Mouse (Mus musculus): ENCODE results near the gene Phpt1.

Gene Phpt1

DNA sequence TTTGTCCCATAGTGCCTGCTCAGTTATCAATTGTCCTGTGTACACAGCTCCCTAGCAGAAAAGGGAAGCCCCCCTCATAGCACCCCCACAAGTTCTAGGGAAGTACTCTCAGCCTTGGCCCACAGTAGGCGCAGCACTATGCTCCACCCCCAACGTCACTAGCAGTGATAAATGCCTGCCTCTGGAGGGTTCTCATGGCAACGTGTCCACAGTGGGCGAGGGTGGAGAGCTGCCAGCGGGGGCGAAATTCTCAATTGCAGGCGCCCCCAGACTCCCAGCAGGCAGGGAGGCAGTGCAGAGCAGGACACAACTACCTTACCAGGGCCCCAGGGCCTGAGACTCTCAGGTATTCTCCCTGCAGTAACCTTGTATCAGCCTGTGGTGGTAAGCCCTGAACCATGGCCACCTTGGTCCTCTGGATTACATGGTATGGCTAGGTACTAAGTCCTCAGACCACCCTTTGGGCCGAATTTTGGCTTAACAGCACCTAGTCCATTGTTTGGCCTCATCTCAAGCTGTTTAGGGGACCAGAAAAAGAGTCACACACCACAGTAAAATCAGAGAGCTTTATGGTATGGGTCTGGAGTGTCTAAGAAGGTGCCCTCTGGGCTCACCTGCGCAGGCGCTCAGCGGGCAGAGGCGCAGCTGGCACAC lies 7.6 kb upstream of the Phpt1 start:
- DNase-seq: peak; percentile 62

DNA sequence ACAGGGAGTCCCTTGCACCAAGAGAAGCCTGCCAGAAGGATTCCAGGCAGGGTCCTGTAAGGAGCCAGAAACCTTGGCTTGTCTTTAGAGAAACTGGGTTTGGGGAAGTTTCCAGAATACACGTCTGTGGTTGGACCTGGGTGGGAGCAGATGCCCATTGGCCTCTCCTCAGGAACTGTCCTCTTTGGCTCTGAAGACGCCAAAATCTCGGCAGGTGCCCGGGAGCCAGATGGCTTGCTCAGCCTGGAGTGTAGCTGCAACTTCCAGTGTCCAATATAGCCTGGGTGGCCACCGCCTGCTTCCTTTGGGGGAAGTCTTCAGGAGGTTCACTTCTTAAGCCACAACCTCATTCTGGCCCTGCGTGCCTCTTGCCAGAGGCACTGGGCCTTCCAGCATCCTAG lies 6.9 kb upstream of the Phpt1 start:
- DNase-seq: peak; percentile 90

DNA sequence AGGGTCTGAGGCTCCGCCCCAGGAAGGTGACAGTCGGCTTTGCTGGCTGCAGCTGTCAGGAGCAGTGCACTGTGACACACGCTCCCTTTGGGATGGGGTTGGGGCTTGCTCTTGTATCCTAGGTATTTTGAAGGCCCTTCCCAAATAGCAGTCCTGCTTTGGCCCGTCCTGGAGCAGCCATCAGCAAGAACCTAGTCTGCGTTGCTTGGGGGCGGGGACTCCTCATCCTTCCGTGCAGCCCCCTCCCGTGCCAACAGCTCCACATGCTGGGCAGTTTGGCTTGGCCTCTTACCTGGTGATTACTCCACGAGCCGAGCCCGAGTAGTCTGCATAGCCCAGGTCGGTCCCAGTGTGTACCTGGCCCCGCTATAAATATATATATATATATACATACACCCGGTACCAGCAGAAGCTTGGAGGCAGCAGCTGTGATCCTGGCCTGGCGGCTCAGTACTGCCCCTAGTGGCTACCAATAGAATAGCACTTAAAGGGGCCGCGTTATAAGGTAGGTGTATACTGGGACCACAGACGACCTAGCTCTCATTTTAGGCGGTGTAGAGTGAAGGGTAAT lies 6.4 kb upstream of the Phpt1 start, which contains the start of gene Ajm1:
Ajm1 (minus strand) TSS at position 464 of the 571 bp plus-strand sequence.
- DNase-seq: peak; percentile 83

DNA sequence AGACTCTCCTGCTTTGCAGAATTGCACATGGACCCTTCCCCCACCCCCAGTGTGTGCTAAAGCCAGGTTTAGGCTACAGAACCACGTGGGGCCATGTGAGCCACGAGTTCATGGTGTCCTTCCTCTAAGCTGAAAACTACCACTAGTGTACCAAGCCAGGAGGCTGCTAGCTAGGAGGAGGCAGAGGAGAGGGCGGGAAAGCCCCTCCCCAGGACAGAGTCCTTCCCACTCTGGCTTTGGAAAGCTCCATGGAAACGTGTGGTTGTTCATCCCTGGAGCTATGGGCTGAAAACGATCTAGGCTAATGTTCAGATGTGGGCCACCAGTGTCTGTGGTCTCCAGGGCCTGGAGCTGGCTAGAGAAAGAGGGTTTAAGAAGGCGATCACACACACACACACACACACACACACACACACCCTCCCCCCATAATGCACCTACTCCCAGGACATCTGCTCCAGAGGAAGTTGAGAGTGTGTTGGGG lies 5.6 kb upstream of the Phpt1 start:
- DNase-seq: peak; percentile 46

DNA sequence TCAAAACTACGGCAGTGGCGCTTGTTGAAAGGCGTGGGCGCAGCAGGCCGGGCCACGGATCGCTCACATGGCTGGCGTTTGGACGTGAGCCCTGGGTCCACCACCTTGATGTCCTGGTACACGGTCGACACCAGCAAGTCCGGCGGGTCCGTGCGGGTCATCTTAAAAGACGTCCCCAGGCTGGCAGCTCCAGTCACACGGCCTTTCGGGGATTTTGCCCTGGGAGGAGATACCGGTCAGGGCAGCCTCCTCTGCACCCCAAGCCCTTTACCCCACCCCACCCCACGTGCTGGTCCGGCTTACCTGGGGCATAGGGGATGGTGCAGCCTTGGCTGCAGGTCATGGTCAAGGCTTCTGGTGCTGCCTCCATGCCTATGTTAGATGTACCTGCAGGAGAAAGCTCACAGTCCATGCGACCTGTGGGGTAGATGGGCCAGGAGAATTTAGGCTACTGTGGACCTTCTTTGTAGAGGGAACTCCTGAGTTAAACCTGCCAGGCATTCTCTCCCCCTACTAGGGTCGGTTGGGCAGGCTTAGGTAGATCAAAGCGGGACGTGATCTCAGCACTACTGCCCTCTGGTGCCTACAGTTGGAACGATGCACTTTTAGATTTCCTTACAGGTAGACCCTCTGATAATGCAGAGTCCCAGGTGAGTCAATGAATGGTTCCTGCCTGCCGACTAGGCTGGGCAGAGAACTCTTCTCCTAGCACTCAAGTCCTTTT lies 4.9 kb upstream of the Phpt1 start:
- peak; percentile 80 for DNase-seq

DNA sequence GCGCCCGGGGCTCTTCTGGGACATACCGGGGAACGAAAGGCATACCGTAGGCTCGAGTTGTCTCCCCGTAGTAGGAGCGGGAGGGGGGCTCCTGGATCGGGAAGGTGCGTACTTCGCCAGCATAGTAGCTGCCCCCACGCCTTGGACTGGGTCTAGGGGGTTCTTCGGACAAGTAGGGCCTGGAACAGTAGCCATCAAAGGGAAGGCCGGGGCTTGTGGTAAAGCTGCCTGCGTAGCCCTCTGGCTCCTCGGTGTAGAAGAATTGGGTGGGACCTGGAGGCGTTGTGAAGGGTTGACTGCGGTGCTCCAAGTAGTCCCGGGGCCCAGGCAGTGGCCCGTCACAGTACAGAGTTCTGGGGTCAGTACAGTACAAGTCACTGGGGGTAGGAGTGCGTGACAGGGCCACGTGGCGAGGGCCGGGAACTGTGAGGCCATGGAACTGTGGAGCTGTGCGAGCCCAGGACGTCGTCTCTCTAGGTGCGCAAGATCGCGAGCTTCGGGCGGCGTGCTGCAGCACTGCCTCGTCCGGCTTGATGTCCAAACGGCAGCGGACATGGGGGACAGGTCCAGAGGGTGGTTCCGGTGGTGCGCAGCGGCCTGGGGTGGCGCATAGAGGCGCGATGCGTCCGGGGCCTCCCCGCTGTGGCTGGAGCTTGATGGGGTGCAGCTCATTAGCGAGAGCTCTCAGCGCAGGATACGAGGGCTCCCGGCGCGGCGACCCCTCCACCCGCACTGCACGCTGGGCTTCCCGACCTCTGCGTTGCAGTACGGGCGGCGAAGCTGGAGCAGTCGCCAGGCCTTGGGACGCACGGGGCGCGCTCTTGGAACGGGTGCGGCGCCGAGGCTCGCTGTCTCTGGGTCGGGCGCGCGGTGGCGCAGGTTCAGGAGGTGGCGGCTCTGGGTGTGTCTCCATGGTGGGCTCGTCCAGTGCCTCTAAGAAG lies 4.0 kb upstream of the Phpt1 start:
- peak; percentile 66 for DNase-seq

GRCm38 (mm10) chr2:25577951-25578795 lies 3.1 kb upstream of the Phpt1 start:
- DNase-seq: peak; percentile 56

GRCm38 (mm10) chr2:25576965-25577891 lies 2.2 kb upstream of the Phpt1 start:
- peak; percentile 59 for DNase-seq

DNA sequence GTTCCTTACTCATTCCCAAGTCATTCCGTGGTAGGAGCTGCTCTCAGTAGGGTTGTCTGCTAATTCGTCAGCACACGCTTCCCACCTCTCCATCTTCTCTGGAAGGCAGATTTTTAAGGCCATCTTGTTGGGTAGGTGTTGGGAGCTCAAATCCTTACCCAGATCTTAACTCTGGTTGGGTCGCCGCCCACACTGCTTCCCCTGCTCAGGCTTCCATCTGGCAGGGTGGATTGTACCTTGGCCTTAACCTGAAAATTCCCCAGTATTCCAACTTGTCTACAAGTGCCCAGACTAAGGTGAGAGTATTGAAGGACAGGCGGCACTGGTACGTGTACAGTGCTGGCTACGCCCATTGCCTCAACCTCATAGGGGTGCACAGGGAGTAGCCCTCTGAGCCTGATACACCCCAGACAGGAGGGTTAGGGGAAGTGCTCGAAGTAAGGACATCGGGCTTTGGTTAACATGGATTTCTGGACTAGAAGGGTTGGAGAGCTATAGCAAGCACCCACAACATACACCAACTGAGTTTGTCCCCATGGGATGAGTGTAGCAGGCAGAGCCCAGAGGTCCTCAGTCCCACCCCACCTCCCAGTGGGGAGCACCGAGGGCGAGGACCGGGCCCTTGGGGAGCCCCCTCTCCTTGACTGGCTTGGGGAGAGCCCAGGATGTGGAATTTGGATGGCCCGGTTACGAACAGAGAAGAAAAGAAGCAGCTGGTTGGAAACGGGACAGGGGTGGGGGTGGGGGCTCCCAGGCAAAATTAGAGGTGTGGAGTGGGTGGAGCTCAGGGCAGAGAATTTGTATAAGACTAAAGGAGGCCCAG lies 1.2 kb upstream of the Phpt1 start:
- peak; percentile 33 for DNase-seq

DNA sequence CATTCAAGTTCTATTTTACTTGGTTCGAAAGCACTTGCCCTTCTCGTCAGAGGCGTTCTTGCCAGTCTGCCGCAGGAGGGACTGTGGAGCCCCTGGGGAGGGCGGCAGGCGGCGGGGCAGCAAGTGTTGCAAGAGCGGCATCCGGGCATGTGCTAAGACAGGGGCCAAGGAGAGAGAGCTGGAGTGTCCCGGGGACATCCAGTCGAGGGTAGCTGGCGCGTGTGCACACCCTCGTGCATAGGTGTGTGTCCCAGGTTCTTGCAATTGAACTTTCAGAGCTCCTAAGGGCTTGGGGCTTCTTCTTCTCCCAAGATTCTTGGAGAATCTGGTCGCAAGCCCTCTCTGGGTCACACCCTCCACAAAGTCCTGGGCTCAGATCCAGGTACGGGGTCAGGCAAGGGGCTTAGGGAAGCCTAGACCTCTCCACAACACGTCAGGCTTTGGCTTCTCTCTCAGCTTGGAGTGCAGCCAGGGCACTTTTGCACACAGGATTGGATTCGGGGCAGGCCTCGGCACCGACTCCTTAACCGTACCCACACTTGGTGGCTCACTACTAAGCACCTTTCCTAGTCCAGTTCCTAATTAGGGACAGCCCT lies 506 bp upstream of the Phpt1 start:
- DNase-seq: peak; percentile 66

DNA sequence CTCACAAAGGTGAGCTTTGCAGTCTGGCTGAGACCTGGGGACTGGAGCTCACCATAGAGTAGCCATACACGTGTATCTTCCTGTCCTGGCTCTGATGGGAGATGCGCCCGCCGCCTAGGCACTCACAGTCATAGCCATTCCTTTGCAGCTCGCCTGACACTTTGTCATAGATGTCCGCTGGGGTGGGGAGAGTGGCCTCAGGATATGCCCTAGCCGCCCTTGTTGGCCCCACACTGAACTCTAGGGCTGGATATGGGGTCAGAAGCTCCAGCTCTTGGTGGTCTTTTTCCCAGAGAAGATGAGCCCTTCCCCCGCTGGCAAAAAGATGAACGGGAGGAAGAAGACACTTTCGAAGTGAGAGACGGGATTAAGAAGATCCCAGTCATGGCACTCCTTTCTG lies 888 bp downstream of the Phpt1 start:
- peak; percentile 47 for DNase-seq

GRCm38 (mm10) chr2:25573068-25573467 lies 2.0 kb downstream of the Phpt1 start:
- DNase-seq: peak; percentile 21

DNA sequence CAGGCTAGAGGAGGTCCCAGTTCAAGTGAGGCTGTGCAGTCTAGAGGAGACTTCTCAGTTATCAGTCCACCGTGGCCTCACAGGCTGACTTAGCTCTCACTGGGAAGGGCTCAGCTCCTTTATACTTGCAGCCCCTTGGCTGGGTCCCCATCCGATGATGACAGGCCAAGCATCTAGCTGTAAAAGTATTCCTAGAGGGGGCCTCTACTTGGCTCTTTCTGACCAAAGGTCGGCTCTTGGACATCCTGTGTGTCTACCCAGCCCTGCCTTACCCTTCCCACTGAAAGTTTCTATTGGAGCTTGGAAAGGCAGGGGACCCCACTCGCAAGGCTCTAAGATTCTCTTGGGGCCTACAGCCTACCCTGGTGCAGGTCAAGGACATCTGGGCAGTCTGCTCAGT lies 3.8 kb downstream of the Phpt1 start:
- no peak for DNase-seq

- DNase-seq: no peak
Observed at GRCm38 (mm10) chr2:25569323-25569722, 5.7 kb downstream of the Phpt1 start.

- no peak for DNase-seq
Observed at GRCm38 (mm10) chr2:25568473-25569019, 6.5 kb downstream of the Phpt1 start.

- no peak for DNase-seq
Observed at GRCm38 (mm10) chr2:25566558-25566957, 8.5 kb downstream of the Phpt1 start.

DNA sequence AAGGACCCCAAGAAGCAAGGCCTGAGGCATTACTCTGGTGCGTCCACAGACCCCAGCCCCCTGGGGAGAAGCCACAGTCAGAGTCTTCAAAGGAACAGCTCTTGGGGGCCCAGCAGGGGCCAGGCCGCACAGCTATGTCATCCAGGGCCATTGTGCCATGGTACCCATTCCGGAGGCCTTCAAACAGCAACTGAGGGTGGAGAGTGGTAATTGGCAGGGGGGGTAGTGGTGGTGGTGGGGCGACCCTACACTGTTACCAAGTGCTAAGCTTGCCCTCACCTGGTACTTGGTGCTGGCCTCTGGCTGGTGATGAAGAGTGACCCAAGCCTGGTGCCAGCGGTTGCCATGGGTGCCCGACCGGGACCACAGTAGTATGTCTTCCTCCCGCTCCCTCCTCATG lies 9.3 kb downstream of the Phpt1 start:
- DNase-seq: no peak

- peak; percentile 80 for DNase-seq
Observed at GRCm38 (mm10) chr2:25561946-25562345, 13.1 kb downstream of the Phpt1 start.

DNA sequence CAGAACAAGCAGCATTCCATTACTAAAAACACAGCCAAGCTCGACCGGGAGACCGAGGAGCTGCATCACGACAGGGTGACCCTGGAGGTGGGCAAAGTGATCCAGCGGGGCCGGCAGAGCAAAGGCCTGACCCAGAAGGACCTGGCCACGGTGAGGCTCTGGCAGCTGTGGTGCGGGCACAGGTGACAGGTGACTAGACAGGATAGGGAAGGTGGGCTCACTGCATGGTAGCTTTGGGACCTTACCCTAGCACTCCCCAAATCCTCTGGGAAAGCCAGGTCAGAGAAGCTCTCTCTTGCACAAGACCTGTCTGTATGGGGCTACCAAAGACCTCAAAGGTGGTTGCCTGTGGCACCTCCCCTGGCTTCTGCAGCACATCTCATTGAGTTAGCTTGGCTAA lies 14.5 kb downstream of the Phpt1 start:
- DNase-seq: no peak

Measured in cerebellum, adult 11 months (tissue).